Mouse (Mus musculus) lung, postnatal 14 days (tissue): ENCODE results near the gene Ankrd23.

Experiments
- DNase-seq: peaks from one replicate; pipeline ENCODE4 v3.0.0; 2021

Gene Ankrd23

DNA sequence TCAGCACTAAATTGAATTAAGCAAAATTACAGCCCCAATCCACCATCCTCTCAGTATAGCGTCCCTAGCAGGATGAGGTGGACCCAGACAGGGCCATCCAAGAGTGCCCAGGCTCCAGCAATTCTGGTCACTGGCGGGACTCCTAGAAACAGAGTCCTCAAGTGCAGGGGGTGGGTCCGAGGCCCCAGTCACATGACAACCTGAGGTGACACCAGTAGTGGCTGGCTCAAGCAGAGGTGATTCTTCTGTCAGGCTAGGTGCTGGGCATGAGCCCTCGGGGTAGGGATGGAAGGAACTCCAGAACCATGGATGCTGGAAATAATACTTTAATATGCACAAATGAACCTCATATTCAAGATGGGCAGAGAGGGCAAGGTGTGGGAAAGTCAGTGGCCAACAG, 25.7 kb upstream of the Ankrd23 start:
- DNase-seq, result no peak

DNA sequence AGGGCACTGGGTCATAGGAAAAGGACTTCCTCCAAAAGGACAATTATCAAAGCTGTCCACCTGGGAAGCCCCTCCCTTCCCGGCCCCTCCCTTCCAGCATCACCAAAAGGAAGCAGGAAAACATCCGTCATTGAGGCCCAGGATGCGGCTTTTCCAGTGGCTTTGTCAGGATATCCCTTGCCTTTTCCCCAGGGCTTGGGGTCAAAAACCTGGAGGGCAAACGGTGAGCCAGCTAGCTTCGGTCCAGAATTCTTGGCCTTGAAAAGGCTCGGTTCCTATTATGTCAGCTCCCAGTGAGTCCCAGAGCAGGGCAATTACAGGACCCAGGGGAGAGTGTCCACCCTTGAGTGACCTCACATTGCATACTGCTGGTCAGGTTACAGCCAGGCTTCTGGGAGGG, 24.2 kb upstream of the Ankrd23 start:
- no peak for DNase-seq

DNA sequence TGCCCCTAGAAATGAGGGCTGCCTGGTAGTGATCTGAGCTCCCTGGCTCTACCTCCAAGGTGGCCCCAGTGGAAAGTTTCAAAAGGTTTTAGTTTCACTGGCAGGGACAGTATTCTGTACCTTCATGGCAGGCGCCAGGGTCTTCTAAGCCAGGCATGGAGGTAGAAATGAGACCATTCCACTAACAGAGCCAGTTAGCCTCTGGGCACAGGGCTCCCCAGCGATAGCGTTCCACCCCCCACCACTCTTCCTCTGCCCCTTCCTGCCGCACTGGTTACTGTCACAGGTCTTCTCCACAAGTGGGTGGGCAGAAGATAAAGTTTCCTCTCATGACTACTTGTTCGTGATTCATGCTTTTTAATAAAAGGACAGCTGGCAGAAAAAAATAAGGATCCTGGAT, 23.2 kb upstream of the Ankrd23 start:
- no peak for DNase-seq

DNA sequence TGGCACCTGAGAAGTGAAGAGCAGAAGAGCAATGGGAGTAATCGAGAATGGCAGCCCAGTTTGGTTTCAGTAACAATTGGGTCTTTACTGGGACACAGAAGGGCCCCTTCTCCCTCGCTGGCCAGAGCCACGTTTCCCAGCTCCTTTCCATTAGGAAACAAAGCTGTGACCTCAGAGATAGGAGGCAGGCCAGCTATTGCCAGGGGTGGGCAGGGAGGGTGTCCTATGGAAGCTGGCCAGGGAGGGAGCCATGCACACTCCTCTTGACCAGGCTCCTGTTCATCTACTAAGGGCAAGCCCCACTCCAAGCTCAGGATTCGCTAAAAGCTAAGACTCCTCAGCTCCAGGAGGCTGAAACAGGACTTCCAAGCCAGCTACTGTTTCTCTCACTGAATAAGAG, 22.6 kb upstream of the Ankrd23 start:
- no peak for DNase-seq

DNA sequence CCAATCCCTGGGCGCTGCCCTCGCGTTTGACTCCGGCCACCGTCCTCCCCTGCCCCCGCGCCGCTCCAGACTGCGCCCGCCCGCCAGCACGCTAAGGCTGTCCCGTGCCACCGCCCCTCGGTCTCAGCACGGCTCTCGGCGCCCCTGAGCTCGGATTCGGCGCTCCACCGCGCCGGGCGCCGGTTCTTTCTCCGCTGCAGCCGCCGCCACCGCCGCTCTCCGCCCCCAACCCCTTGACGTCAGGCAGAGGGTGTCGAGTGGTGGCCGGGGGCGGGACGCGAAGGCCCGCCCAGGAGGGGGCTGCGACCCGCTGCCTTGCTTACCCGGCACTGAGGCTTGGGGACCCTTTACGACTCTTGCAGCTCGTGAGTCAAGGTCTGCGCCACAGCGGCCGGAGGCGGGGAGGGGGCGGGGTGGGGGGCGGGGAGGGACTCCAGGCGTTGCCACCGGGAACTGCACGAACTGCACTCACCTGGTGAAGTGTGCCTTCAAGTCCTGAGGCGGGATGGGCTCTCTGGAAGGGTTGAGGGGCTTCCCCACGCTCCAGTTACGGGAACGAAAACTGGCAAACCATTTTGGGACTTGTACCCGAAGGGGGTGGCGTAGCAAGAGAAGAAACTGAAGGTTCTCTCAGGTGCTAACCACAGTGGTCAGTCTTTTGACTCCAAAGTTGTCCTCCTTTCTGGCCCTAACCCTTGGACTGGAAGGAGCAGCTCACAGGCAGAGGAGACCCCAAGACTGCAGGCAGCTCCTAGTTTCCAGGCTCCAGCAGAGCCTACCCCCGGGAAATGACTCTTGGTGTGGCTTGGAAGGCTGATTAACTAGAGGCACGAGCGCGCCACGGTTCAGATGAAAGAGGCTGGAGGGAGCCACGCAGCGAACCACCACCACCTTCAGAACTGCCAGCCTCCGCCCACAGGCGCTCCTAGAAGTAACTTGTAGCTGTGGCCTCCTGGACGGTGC, 21.6 kb upstream of the Ankrd23 start, which contains the start of gene Sema4c:
Gene Sema4c, minus strand, starts transcription at position 319 of the 963 bp plus-strand sequence.
- DNase-seq, result peak; percentile 77

DNA sequence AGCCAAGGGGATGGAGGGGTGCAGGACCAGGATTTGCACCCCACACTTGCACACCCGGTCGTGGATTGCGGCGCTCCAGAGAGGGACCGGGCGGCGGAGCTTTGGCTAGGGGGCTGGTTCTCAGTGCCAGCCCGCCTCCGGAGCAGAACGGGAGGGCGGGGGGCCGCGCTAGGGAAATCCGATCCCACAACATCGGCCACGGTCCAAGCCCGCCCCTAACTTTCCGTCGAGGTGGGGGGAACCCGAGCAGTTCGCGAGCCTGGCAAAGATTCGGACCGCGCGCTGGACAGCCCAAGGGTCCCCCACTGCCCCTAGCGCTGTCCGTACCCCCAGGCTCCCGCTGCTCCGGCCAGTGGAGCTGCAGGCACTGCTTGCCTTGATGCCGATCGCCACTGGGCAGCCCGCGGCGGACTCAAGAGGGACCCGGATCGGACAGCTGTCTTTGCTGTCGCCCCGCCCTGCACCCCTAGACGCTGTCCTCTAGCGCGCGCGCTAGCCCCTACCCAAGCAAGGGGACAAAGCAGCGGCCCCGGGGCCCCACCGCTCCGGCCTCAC, 20.9 kb upstream of the Ankrd23 start:
- peak; percentile 91 for DNase-seq

DNA sequence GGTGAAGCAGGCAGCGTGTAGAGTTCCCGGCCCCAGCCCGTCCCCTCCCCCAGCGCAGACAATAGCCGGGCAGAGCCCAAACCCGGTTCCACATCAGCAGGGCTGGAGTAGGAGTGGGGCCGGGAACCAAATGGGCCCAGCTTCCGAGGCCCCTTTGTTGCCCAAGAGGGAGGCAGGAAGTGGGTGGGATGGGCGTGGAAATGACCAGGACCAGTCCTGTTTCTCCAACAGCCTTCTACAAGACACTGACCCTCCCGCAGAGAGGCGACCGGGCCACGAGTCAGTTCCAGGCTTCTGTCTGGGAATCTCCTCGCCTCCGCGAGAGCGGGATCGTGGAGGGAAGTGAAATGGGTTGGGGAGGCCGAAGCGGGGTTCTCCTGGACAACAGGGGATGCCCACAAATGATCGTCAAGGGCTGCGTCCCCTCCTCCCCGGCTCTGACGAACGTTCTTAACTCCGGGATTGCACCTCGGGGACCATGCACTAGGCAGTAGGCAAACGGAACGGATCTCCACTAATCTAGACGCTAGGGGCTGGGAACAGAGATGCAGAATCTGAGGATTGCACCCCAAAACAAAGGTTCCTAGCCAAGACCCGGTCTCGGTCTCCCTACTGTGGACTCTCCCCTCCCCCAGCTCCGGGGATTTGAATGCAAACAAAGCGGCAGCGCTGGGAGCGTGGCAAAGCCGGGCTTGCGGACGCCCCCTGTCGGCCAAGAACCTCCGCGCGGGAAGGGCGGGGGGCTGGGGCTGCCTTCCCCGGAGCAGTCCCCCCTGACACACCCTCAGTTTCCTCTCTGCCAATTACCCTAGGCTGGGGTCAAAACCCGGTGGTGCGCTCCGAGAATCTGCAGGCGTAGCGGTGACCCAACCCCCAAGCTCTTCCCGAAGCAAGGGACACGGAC, 20.1 kb upstream of the Ankrd23 start:
- peak; percentile 97 for DNase-seq

DNA sequence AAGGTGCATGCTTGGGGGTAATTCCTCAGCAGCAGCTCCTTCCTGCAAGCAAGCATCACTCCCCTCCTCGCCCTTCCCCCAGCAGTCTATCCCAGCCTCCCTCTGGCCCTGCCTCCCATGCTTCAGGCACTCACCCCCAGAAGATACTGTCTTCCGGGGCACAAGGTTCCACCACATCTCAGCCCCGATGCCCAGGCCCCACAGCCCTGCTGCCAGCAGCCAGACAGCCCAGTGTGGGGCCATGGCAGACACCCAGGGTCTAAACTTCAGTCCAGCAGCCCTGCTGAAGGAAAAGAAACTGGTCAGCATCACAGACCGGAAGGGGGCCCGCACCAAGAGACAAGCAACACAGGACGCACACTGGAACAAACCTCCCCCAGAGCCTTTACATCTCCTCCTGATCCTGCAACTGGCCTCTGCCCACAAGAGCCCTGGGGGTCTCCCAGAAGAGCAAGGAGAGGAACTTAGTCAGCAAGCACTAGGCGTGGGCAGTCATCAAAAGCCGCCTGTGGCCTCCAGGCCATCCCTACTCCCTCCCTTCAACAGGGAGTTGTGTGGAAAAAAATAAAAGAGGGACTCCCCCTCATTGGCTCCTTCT, 19.2 kb upstream of the Ankrd23 start:
- no peak for DNase-seq

DNA sequence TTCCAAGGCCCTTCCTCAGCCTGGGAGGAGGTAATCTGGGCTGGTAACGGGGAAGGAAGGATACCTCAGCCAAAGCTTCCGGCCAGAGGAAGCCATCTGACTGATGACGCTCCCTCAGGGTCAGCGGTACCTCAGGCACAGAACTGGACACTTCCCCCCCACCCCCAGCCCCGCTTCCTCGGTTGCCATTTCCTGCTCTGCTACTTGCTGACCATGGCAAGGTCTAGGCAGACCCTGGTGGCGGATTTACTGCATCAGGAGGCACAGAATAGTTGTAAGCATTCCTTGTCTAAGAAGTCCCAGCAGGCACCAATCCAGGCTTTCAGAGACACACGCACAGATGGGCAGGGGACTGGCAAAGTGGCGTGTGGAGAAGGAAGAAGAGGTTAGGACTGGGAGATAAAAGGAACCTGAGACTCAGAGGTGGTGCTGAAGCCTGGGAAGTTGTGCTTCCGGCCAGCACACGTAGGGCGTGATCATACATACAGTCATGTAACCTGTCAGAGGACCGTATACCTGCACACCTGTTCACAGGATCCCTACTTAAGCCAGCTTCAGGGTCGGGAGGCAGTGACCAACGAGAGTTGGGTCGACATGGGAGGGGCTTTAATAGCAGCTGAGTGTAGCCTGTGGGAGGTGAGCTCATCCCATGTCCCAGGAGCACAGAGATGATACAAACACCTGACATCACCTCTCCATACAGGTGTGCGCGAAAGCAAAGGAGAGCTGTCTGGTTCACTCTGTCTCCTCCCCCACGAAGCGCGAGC, 18.1 kb upstream of the Ankrd23 start:
- DNase-seq, result no peak

DNA sequence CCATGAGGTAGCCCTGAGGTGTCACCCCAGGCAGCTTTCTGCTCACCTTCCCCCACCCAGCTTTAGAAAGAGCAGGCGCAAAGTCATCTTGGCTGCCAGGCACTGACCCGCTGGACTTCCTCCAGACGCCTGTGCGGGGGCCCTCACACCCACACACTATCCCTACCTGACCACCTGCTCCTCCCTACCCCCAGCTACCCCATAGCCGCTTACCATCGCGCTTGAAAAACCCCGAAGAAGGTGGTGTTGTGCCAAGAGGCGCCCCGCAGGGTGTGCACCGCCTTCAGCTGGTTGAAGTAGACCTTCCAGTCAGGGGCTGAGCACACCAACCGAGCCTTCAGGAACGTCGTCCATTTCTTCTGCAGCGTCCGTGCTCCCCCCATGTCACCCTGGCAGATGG, 15.8 kb upstream of the Ankrd23 start:
- DNase-seq, result no peak

DNA sequence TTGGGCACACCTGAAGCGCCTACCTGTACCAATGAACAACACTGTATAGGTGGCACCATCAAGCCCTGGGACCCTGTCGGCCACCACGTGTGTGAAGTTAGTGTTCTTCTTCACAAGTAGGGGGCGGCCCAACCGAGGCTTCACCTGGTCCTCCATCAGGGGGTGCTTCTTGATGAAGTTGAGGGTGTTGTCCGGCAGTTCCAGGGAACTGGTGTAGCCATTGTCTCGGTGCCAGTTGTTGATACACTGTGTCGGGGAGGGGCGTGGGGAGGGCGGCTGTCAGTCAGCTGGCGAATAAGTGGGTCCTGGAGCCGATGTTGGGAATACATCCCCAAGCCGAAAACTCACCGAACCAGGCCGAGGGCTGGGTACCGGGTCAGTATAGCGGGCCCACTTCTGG, 15.2 kb upstream of the Ankrd23 start:
- no peak for DNase-seq

DNA sequence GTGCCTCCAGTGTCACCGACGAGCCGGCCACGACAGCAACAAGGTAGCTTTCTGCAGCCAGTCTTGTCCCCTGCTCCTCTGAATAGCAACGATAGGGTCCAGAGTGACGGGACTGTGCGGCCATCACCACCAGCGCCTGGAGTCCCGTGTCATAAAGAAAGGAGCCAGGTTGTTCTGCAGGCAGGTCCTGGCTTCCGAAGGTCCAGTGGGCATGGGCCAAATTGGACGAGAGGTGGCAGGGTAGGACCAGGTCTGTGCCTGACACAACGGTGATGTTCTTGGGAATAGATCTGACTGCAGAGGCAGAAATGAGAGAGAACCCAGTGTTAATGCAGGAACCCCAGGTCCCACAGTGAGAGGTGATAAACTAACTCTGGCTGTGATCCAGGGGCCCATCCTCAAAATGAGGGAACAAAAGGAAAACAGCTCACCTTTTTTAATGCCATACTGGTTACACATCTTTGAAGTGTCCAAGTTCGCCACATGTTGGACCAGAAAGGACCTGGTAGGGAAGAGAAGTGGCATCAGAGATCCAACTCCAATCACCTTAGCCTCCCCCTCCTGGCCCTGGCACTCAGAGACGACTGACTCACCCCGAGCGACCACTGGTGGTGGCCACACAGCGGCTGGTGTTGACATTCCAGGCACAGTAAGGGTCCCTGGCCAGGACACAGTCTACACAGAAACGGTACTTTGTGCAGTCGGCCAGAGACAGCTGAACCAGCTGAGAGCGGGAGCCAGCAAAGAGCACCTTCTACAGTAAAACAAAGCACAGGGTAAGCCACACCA, 13.6 kb upstream of the Ankrd23 start:
- DNase-seq, result no peak

DNA sequence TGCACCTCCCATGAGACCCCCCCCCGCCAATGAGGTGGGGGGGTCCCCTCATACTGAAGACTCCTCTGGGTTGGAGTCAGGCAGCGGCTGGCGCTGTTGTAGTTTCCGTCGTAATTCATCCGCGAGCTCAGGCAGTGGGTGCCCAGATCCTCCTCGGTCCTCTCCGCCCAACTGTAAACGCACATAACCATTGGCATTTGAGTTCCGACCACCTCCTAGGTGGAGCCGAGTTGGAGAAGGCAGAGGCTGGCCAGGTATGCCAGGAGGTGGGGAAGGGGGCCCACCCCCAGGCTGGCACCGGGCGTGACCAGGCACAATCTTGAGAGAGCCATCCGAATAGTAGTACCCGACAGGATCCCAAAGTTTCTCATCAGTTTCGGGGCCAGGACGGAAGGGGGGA, 12.8 kb upstream of the Ankrd23 start:
- no peak for DNase-seq

DNA sequence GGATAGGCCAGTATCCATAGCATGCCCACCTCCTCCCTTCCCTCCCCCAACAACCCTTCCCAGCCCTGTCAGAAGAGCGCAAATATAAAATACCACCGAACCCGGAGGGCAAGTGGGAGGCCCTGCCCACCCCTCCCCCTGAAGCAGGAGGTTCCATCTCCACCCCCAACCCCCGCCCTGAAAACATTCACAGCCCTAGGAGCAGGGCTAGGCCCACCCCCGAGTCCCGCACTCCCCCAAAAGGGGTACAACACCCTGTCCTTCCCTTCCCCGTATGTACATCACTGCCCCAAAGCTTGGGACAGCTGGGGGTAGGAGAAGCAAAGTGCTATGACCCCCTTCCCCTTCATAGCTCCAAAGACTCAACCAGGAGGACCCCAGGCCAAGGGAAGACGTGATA, 12.1 kb upstream of the Ankrd23 start:
- no peak for DNase-seq

DNA sequence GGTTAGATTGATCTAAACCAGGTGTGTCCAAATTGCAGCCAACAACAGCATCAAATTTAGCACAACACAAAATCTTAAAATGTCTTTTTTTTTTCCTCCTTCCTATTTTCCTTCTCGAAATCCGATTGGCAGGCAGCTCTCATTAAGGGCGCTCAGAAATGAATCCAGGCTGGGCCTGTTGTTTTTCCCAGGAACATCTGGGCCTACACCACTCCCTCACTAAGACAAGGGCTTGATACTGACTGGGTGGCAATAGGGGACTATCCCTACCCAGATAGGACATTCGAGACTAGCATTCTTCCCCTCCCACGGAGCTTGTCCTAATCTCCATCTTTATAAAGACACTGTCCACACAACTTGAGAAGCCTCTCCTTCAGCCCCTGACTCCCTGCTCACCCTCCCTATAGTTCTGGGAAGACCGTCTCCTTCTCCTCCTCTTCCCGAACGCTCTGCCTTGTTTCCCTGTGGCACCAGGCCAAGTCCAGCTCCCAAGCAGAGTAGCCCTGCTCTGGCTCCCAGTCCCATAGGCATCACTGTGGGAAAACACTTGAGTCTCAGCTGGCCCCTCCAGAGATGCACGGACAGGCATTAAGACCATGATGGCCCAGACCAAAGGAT, 11.4 kb upstream of the Ankrd23 start:
- DNase-seq, result peak; percentile 72

DNA sequence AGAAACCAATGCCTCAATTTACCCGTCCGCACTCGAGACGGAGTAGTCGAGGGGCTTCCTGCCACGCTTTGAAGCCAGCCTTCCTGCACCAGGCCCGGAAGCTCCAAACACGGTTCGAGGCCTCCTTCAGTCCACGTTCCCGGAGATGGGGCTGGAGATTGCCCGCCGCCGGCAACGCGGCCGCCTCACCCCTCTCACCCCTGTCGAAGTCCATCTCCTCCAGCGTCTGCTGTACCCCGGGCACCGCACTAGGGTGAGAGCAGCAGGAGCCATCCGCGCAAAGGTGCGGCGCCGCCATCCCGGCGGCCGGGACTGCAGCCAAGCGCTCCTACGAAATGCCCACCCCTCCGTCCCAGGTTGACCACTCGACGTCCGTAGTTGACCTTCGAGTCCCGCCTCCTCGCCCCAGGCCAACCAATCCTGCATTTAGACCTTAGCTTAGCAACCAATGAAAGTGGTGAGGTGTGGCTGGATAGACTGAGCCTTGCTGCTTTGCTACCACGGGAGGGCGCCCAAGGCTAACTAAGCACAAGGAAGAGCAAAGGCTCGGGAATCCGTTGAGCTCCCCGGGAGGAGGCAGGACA, 10.3 kb upstream of the Ankrd23 start, which contains the start of gene Ankrd39:
Gene Ankrd39, minus strand, starts transcription at position 558 of the 584 bp plus-strand sequence.
- DNase-seq, result peak; percentile 97

DNA sequence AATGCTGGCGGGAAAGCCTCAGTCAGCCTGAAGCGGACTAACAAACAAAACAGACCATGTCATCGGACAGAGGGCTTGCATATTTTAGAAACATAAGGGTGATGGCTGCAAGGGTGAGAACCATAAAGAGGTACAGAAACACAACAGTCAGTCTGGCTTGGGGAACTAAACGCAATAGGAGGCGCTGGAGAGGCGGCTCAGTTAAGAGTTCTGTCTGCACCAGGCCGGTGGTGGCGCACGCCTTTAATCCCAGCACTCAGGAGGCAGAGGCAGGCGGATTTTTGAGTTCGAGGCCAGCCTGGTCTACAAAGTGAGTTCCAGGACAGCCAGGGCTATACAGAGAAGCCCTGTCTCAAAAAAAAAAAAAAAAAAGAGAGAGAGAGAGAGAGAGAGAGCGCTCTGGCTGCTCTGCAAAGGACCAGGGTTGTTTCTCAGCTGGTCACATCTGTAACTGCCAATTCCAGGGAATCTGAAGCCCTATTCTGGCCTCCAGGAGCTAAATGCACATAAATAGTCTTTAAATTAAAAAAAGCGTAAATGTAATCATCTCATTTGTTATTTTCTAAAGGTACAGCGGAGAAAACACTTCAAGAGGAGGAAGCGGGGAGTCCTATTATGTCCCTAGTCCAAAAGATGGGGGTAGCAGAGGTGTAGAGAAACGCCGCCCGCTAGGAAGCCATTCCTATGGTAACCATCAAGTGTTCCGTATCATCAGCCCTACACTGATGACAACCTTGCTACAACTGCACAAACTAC, 9.3 kb upstream of the Ankrd23 start:
- DNase-seq, result no peak

DNA sequence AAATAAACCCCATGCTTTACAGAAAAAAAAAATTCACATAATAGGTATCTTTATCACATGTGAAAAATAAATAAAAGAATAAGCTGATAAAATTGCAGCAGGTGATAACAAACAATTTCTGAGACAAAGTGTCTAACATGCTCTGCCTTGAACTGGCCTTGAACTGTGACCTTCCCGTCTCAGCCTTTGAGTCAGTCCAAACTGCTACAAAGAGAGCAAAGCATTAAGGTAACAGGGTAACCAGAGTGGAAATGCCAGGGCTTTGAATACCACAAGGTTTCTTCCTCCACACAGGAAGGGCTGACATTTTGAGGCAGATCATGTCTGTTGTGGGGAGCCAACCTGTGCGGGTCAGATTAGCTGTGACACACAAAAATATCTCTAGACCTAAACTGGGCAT, 8.7 kb upstream of the Ankrd23 start:
- DNase-seq, result no peak

DNA sequence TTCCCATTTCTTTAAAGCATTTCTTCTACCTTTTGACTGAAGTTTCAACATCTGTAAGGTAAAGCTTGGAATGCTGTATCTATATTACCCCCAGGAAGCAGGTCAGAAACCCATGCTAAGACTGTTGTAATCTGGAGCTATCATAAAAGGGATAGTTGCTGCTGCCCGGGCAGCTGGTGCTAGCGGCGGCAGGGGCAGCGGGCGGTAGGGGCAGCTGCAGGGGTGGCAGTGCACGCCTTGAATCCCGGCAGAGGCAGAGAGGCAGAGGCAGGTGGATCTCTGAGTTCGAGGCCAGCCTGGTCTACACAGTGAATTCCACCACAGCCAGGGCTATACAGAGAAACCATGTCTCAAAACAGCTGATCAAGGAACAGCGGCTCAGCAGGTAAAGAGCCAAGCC, 6.2 kb upstream of the Ankrd23 start:
- no peak for DNase-seq

DNA sequence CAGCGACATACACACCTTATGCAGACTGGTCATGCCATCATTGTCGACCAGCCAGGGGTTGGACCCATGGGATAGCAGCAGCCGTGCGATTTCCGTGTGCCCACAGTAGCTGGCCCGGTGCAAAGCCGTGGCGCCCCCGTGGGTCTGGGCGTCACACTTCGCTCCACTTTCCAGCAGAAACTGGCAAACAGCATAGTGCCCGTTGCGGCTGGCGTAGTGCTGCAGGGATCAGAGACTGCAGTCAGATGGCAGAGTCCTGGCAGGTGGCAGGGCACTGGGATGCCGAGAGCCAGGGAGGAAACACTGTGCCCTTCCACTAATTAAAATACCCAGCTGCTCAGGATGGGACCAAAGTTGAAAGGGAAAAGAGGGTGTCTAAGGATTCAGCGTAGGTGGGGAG, 5.2 kb upstream of the Ankrd23 start:
- no peak for DNase-seq
